Mouse (Mus musculus) liver, embryonic 18 days (tissue): ENCODE results near the gene Krt72. TPM values are rescaled to one million over a fixed set of nuclear protein-coding genes. Genes with fewer than 3 reads are reported as not detected.

ENCODE experiments used
- polyA plus RNA-seq: library from polyadenylated mRNA; depleted of rRNA; stranded (reverse); fragments of >200 nt; gene quantifications from 2 replicates; pipeline ENCODE4 v1.2.3, GENCODE M21; 2012; rRNA removed

Krt72 gene
- polyA plus RNA-seq: not detected in 2 replicates

GRCm38 (mm10) chr15:101786360-101786759 lies at the start of gene Krt72:
Gene Krt72, minus strand, starts transcription at chr15:101786460.

GRCm38 (mm10) chr15:101817875-101818274 lies 31.6 kb upstream of the Krt72 start, which contains the start of gene Krt2:
Gene Krt2, minus strand, starts transcription at chr15:101818169.

GRCm38 (mm10) chr15:101802296-101802835 lies 16.1 kb upstream of the Krt72 start, which contains the start of gene Krt73:
Gene Krt73, minus strand, starts transcription at chr15:101802346.

GRCm38 (mm10) chr15:101742711-101743110 lies 43.5 kb downstream of the Krt72 start, which contains the start of gene Krt71:
Gene Krt71, minus strand, starts transcription at chr15:101743109.

Other genes with a start within 250 kb of the Krt72 start
- not detected in 2 replicates for gene Krt82, start 235.8 kb downstream of the Krt72 start, polyA plus RNA-seq
- not detected in 2 replicates for gene Krt90, start 223.5 kb downstream of the Krt72 start, polyA plus RNA-seq
- not detected in 2 replicates for gene Krt75, start 212.6 kb downstream of the Krt72 start, polyA plus RNA-seq
- gene Gm5414, start 158.3 kb downstream of the Krt72 start, polyA plus RNA-seq: not detected in 2 replicates
- gene Gm5478, start 139.1 kb downstream of the Krt72 start, polyA plus RNA-seq: not detected in 2 replicates
- gene Krt6b, start 106.2 kb downstream of the Krt72 start, polyA plus RNA-seq: not detected in 2 replicates
- gene Krt6a, start 92.2 kb downstream of the Krt72 start, polyA plus RNA-seq: not detected in 2 replicates
- not detected in 2 replicates for gene Krt5, start 73.6 kb downstream of the Krt72 start, polyA plus RNA-seq
- not detected in 2 replicates for gene Krt71, start 43.4 kb downstream of the Krt72 start, polyA plus RNA-seq
- not detected in 2 replicates for gene Krt73, start 15.9 kb upstream of the Krt72 start, polyA plus RNA-seq
- not detected in 2 replicates for gene Krt2, start 31.7 kb upstream of the Krt72 start, polyA plus RNA-seq
- gene Krt1, start 64.3 kb upstream of the Krt72 start, polyA plus RNA-seq: 0.02 TPM in 1 of 2 replicates, not detected in the other
- gene Krt77, start 83.2 kb upstream of the Krt72 start, polyA plus RNA-seq: not detected in 2 replicates
- gene Krt76, start 106.5 kb upstream of the Krt72 start, polyA plus RNA-seq: not detected in 2 replicates
- gene Krt4, start 138.3 kb upstream of the Krt72 start, polyA plus RNA-seq: 0.10 and 0.16 TPM in 2 replicates
- 0.04 TPM in 1 of 2 replicates, not detected in the other for gene Krt79, start 153.9 kb upstream of the Krt72 start, polyA plus RNA-seq
- 0.01 TPM in 1 of 2 replicates, not detected in the other for gene Krt78, start 167.8 kb upstream of the Krt72 start, polyA plus RNA-seq
- 70.7 and 89.5 TPM in 2 replicates for gene Krt8, start 218.0 kb upstream of the Krt72 start, polyA plus RNA-seq
- 69.9 and 86.6 TPM in 2 replicates for gene Krt18, start 241.7 kb upstream of the Krt72 start, polyA plus RNA-seq